Mouse (Mus musculus): ENCODE data around the gene Aspa. TPM values are rescaled to one million over a fixed set of nuclear protein-coding genes. Genes with fewer than 3 reads are reported as not detected.

Aspa gene
- polyA plus RNA-seq, 1 experiment from 2014 or later = 1.1 TPM

DNA sequence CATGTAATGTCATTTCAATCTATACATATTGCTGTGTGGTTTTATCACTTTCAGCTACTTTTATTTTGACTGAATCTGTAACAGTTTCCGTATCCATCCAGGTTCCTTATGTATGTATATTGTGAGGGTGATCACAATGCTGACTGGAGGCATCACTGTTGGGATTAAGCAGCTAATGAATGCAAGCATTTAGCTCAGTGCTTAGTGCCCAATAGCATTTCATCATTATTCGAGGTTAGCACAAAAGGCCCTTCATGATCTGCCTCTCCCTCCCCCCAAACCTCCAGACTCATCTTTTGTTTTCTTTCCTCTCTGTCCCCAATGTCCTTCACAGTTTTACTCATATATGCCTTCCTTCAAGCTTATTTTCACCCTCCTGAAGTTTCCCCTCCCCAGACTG, 26.3 kb downstream of the Aspa start:
- CTCF ChIA-PET = no interaction called here
- POLR2A ChIA-PET = no interaction called here
- ATAC-seq (no peak), DNase-seq (ENCODE audit: low read depth, low spot score) (no peak)
- TF ChIP-seq CTCF (IDR thresholded peaks at IDR 0.05) = no peak
- H3K27me3 ChIP-seq = no peaks in the 10 kb centered on the region
- in situ Hi-C loops (cut with MboI; ENCODE audit: low pct_unique_long_range_greater_than_20kb) = no loop called here

GRCm38 (mm10) chr11:73289621-73290020, 39.8 kb downstream of the Aspa start:
- H3K27me3 ChIP-seq = no peaks in the 10 kb centered on the region
- ATAC-seq (no peak), DNase-seq (ENCODE audit: low read depth, low spot score) (no peak)
- ChIA-PET POLR2A (no interaction called here), CTCF (no interaction called here)
- TF ChIP-seq CTCF (IDR thresholded peaks at IDR 0.05) = no peak
- in situ Hi-C loops (cut with MboI; ENCODE audit: low pct_unique_long_range_greater_than_20kb) = loop anchor here (25.0 kb wide), 1 partner anchor 1073 kb away; the partner anchor contains the start of genes Olfr411 and Olfr412

DNA sequence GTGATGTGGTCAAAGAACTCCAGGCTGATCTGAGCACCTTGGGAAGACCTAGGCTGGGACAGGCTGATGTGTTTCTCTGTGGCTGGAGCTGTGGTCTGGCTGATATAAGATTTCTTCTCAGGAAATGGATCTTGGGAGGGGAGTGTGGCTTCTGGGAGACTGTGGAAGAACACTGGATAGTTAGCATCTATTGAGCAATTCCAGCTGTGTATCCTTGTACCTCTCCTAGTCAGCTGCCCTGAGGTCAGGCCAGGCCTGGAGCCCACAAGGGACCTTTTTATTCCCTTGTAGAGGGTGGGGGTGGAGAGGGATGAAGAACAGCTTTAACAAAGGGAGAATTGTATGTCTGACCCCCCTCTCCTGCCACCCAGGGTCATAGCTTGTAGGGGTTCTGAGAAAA, 45.0 kb downstream of the Aspa start:
- in situ Hi-C loops (cut with MboI; ENCODE audit: low pct_unique_long_range_greater_than_20kb) = loop anchor here (5.0 to 25.0 kb wide), 2 partner anchors 147 to 1078 kb away; partner anchors contain the start of genes Haspin, Olfr411 and Olfr412
- POLR2A ChIA-PET = interaction anchor here (0.5 to 0.6 kb wide), 2 partner anchors 56 to 475 kb away, joined by 4 to 5 read pairs; no protein-coding TSS in a partner anchor
- DNase-seq (ENCODE audit: low read depth, low spot score) = no peak
- no peak for TF ChIP-seq CTCF (IDR thresholded peaks at IDR 0.05)
- no peaks in the 10 kb centered on the region for H3K27me3 ChIP-seq
- CTCF ChIA-PET = no interaction called here
- ATAC-seq = no peak

DNA sequence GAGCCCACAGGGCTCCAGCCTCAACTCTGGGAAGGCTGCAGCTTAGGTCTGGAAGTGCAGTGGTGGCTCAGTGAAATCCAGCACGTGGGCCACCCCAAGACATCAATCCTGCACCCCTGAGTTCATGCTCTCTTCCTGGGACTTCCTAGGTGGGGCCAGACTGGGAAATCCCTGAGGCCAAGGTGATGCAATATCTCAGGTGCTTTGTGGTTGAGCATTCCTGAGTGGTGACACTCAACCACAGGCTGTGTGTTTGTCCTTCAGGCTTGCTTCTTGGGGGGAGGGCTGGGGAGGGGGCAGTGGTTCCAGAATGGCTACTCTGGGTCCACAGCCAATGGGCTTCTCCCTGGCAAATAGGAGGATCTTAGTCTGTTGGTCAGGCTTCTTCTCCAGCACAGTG, 45.5 kb downstream of the Aspa start:
- ATAC-seq = no peak
- TF ChIP-seq CTCF (IDR thresholded peaks at IDR 0.05) = no peak
- in situ Hi-C loops (cut with MboI; ENCODE audit: low pct_unique_long_range_greater_than_20kb) = loop anchor here (5.0 to 25.0 kb wide), 2 partner anchors 147 to 1078 kb away; partner anchors contain the start of genes Haspin, Olfr411 and Olfr412
- CTCF ChIA-PET = no interaction called here
- POLR2A ChIA-PET = no interaction called here
- H3K27me3 ChIP-seq = no peaks in the 10 kb centered on the region
- peak; percentile 25 for DNase-seq (ENCODE audit: low read depth, low spot score)

GRCm38 (mm10) chr11:73283369-73283768, 46.0 kb downstream of the Aspa start:
- ChIA-PET POLR2A (interaction anchor here (0.6 kb wide), 1 partner anchor 72 kb away, joined by 3 read pairs; no protein-coding TSS in a partner anchor), CTCF (no interaction called here)
- DNase-seq (ENCODE audit: low read depth, low spot score) (no peak), ATAC-seq (no peak)
- in situ Hi-C loops (cut with MboI; ENCODE audit: low pct_unique_long_range_greater_than_20kb) = loop anchor here (5.0 to 25.0 kb wide), 2 partner anchors 146 to 1079 kb away; partner anchors contain the start of genes Haspin, Olfr411 and Olfr412
- no peak for TF ChIP-seq CTCF (IDR thresholded peaks at IDR 0.05)
- H3K27me3 ChIP-seq = no peaks in the 10 kb centered on the region

GRCm38 (mm10) chr11:73281528-73282027, 47.8 kb downstream of the Aspa start:
- ChIA-PET CTCF (interaction anchor here (0.6 to 2.1 kb wide), 5 partner anchors 10 to 148 kb away, joined by 3 to 8 read pairs (median 4); no protein-coding TSS in a partner anchor), POLR2A (interaction anchor here (0.6 to 1.2 kb wide), 3 partner anchors 93 to 861 kb away, joined by 3 to 5 read pairs (median 3); no protein-coding TSS in a partner anchor)
- in situ Hi-C loops (cut with MboI; ENCODE audit: low pct_unique_long_range_greater_than_20kb) = loop anchor here (5.0 to 25.0 kb wide), 2 partner anchors 144 to 1081 kb away; partner anchors contain the start of genes Haspin, Olfr411 and Olfr412
- ATAC-seq = peak; percentile 63
- DNase-seq (ENCODE audit: low read depth, low spot score) = peak; percentile 25
- TF ChIP-seq CTCF (IDR thresholded peaks at IDR 0.05) = peak; percentile 85
- H3K27me3 ChIP-seq = no peaks in the 10 kb centered on the region

- TF ChIP-seq CTCF (IDR thresholded peaks at IDR 0.05) = no peak
- CTCF ChIA-PET = interaction anchor here (1.1 to 1.9 kb wide), 4 partner anchors 9 to 147 kb away, joined by 3 to 8 read pairs (median 4); no protein-coding TSS in a partner anchor
- DNase-seq (ENCODE audit: low read depth, low spot score) = no peak
- in situ Hi-C loops (cut with MboI; ENCODE audit: low pct_unique_long_range_greater_than_20kb) = loop anchor here (5.0 to 25.0 kb wide), 2 partner anchors 143 to 1082 kb away; partner anchors contain the start of genes Haspin, Olfr411 and Olfr412
- ATAC-seq = no peak
- POLR2A ChIA-PET = no interaction called here
- H3K27me3 ChIP-seq = no peaks in the 10 kb centered on the region
Observed at GRCm38 (mm10) chr11:73280710-73281109, 48.7 kb downstream of the Aspa start.

GRCm38 (mm10) chr11:73274821-73275220, 54.6 kb downstream of the Aspa start:
- DNase-seq (ENCODE audit: low read depth, low spot score) (no peak), ATAC-seq (no peak)
- in situ Hi-C loops (cut with MboI; ENCODE audit: low pct_unique_long_range_greater_than_20kb) = loop anchor here (25.0 kb wide), 1 partner anchor 1087 kb away; the partner anchor contains the start of genes Olfr411 and Olfr412
- ChIA-PET CTCF (interaction anchor here (0.7 kb wide), 1 partner anchor 18 kb away, joined by 3 read pairs; no protein-coding TSS in a partner anchor), POLR2A (no interaction called here)
- H3K27me3 ChIP-seq = no peaks in the 10 kb centered on the region
- TF ChIP-seq CTCF (IDR thresholded peaks at IDR 0.05) = no peak

- H3K27me3 ChIP-seq = no peaks in the 10 kb centered on the region
- no peak for TF ChIP-seq CTCF (IDR thresholded peaks at IDR 0.05)
- ATAC-seq (no peak), DNase-seq (ENCODE audit: low read depth, low spot score) (no peak)
- ChIA-PET CTCF (no interaction called here), POLR2A (no interaction called here)
- in situ Hi-C loops (cut with MboI; ENCODE audit: low pct_unique_long_range_greater_than_20kb) = no loop called here
Observed at GRCm38 (mm10) chr11:73267267-73267666, 62.1 kb downstream of the Aspa start, which contains the start of gene Trpv3. Gene Trpv3, plus strand, starts transcription at chr11:73267388.

- ATAC-seq = no peak
- ChIA-PET POLR2A (no interaction called here), CTCF (no interaction called here)
- no peak for DNase-seq (ENCODE audit: low read depth, low spot score)
- no peak for TF ChIP-seq CTCF (IDR thresholded peaks at IDR 0.05)
- in situ Hi-C loops (cut with MboI; ENCODE audit: low pct_unique_long_range_greater_than_20kb) = no loop called here
- no peaks in the 10 kb centered on the region for H3K27me3 ChIP-seq
Observed at GRCm38 (mm10) chr11:73261385-73261784, 68.0 kb downstream of the Aspa start.

DNA sequence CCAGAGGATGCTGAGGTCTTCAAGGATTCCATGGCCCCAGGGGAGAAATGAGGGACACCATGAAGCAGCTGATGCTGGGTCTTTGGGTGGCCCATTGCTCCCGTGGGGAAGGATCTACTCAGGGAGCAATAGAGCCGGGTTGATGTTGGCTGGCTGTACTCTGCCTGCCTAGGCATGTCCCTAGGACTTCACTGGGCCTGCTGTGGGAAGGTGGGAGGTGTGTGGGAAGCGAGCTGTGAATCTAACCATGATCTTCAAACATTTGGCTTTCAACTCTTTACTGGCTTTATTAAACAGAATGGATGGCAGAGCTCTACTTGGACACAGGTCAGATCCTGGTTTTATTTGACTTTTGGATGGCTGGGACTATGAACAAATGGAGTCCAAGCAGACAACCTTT, 68.9 kb downstream of the Aspa start:
- no peak for TF ChIP-seq CTCF (IDR thresholded peaks at IDR 0.05)
- CTCF ChIA-PET = no interaction called here
- in situ Hi-C loops (cut with MboI; ENCODE audit: low pct_unique_long_range_greater_than_20kb) = no loop called here
- POLR2A ChIA-PET = no interaction called here
- no peaks in the 10 kb centered on the region for H3K27me3 ChIP-seq
- no peak for ATAC-seq
- no peak for DNase-seq (ENCODE audit: low read depth, low spot score)

All from Patski (cell line).